Mouse (Mus musculus) right cerebral cortex, adult 2 months (tissue): ENCODE measurements around the gene Islr2.

Source experiments
- DNase-seq, 2 experiments: peaks; one replicate each; pipeline ENCODE4 v3.0.0; 2021 to 2022; ENCODE audit warnings: low spot score in 2 of 2

Gene Islr2

GRCm38 (mm10) chr9:58153095-58153494 is 51.0 kb downstream of the Islr2 start:
- no peak for DNase-seq

- DNase-seq: no peak
Observed at GRCm38 (mm10) chr9:58150733-58151361, 53.3 kb downstream of the Islr2 start.

- no peak for DNase-seq
Observed at GRCm38 (mm10) chr9:58148806-58149205, 55.3 kb downstream of the Islr2 start.
